Mouse (Mus musculus) lung, postnatal 0 days (tissue): ENCODE data around the gene Tnfaip8l1.

Experiments used
- CTCF ChIP-seq: IDR thresholded peaks from 2 replicates; pipeline ENCODE4 v1.5.1; 2016; ENCODE audit warnings: antibody characterized with exemption, mild to moderate bottlenecking
- EP300 ChIP-seq: IDR thresholded peaks from 2 replicates; pipeline ENCODE4 v1.6.1; 2016; ENCODE audit warnings: antibody characterized with exemption, mild to moderate bottlenecking, control low read depth

DNA sequence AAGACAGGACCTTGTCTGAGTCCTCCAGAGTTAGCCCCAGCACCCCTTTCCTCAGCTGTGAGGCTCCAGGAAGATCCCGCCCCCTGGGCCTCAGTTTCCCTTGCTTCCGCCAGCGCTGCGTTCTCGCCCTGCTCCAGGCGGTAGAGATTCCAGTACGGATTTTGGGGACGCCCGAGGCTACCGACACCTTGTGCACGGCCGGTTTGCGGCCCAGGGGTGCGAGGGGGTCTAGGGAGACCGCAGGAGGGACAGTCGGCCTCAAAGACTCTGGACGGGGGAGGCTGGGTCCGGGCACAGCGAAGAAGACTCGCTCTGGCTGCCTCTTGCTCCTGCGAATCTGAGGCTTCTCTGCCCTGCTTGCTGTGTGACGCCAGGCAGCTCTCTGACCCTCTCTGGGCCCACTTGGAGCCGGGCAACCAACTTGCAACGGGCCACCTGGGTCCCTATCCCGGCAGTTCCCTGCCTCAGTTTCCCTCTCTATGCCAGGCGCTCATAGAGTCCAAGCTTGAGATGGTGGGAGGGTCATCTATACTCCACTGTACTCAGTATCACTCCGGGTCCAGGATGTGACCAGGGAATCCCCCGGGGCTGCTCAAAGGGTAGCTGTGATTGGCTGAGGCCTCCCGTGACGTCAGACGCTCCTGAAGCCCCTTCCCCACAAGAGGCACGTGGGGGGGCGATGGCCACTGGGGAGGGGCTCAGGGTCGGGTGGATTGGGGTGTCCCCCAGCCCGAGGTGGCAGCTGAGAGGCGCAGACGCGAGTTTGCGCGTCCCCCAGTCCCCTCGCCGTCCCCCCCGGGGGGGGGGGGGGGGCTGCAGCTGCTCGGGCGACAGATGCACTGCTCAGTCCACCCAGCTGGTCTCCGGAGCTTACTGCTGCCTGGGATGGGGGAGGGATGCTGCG lies 20.3 kb upstream of the Tnfaip8l1 start:
- TF ChIP-seq CTCF (no peak), EP300 (no peak)
